Mouse (Mus musculus) retina, postnatal 1 day (tissue): ENCODE measurements around the gene Gm18596.
"Not testable (repeated sequence)": the region's sequence is repeated elsewhere in the genome, so short reads cannot be mapped to it uniquely, and the experiment has no call there.

ENCODE experiments used
- DNase-seq: peaks from one replicate; pipeline ENCODE4 v3.0.0-alpha.2; 2012

Gm18596 gene

DNA sequence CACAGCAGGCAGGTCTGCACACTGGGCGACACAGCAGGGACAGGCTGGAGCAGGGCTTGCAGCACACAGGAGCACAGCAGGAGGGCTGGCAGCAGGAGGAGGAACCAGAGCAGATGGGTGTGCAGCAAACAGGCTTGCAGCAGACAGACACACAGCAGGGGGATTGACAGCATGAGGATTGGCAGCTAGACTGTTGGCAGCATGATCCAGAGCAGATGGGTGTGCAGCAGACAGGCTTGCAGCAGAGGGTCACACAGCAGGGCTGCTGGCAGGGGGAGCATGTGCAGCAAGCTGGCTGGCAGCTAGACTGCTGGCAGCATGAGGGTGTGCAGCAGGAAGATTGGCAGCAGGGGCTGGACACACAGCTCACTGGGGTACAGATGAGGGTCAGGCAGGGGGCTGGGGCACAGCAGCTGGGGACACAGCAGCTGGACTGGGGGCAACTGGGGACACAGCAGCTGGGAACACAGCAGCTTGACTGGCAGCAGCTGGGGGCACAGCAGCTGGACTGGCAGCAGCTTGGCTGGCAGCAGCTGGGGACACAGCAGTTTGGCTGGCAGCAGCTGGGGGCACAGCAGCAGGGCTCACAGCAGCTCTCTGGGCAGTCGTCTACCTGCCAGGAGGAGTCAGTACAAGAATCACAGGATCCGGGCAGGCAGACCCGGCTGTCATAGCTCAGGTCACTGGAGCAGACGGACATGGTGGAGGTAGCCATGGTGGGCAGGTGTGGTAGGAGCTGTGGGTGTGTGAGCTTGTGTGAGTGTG lies at the start of gene Gm18596:
TSS of gene Gm18596 (minus strand) at position 715 of the 765 bp plus-strand sequence.
- DNase-seq, result peak; percentile 46

DNA sequence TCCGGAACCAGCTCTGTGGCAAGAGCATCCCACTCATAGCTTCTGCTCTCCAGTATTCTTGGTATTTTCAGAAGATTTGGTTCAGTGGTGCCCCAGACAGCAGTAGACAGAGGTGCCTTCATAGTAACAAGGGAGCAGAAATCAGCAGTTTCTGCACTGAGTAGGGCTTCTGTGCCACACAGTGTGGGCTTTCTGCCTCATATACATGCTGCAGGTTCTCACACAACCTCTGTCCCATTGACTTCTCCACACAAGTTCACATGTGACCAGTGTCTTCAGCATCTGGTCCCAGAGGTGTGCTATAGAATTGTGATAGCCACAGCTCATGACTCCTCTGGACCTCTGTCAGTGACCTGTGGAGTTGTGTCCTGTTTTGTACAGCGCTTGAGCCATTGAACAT lies 46.2 kb upstream of the Gm18596 start:
- no peak for DNase-seq

DNA sequence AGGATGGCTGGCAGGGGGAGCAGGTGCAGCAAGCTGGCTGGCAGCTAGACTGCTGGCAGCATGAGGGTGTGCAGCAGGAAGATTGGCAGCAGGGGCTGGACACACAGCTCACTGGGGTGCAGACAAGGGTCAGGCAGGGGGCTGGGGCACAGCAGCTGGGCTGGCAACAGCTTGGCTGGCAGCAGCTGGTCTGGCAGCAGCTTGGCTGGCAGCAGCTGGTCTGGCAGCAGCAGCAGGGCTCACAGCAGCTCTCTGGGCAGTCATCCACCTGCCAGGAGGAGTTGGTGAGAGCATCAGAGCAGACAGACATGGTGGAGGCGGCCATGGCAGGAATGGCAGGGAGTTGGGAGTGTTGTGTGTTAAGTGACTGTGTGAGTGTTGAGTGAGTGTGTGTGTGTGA lies 45.4 kb upstream of the Gm18596 start, which contains the start of gene Gm7137:
TSS of gene Gm7137 (minus strand) at position 325 of the 400 bp plus-strand sequence.
- not testable (repeated sequence) for DNase-seq

DNA sequence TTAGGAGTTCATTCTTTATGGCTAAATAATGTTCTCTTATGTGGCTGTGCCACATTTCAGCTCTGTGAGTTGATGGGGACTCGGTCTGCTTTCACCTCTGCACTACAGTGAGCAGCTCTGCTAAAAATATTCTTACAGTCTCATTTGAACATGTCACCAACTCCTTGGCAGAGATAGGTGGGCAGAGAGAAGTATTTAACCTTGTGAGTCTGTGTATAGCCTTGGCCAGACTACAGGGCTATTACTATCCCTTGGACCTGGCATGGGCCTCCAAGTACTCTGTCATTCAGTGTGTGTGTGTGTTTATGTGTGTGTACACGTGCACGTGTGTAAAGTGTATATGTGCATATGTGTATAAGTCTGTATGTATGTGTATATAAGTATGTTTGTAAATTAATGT lies 41.0 kb upstream of the Gm18596 start:
- not testable (repeated sequence) for DNase-seq

DNA sequence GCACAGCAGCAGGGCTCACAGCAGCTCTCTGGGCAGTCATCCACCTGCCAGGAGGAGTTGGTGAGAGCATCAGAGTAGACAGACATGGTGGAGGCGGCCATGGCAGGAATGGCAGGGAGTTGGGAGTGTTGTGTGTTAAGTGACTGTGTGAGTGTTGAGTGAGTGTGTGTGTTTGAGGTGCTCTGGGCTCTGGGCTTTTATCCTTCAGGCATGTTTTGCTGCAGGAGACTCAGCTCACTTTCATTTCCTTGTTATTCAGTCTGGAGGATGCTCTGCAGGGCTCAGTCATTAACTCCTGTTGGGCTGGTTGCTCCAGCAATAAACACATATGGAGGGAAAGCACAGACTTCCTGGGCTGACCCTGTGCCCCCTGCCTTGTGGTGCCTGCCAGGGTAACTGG lies 40.0 kb upstream of the Gm18596 start, which contains the start of gene Gm3250:
TSS of gene Gm3250 (minus strand) at position 101 of the 400 bp plus-strand sequence.
- not testable (repeated sequence) for DNase-seq

DNA sequence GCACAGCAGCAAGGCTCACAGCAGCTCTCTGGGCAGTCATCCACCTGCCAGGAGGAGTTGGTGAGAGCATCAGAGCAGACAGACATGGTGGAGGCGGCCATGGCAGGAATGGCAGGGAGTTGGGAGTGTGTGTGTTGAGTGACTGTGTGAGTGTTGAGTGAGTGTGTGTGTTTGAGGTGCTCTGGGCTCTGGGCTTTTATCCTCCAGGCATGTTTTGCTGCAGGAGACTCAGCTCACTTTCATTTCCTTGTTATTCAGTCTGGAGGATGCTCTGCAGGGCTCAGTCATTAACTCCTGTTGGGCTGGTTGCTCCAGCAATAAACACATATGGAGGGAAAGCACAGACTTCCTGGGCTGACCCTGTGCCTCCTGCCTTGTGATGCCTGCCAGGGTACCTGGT lies 34.4 kb upstream of the Gm18596 start, which contains the start of gene Gm7138:
TSS of gene Gm7138 (minus strand) at position 101 of the 400 bp plus-strand sequence.
- DNase-seq, result not testable (repeated sequence)

DNA sequence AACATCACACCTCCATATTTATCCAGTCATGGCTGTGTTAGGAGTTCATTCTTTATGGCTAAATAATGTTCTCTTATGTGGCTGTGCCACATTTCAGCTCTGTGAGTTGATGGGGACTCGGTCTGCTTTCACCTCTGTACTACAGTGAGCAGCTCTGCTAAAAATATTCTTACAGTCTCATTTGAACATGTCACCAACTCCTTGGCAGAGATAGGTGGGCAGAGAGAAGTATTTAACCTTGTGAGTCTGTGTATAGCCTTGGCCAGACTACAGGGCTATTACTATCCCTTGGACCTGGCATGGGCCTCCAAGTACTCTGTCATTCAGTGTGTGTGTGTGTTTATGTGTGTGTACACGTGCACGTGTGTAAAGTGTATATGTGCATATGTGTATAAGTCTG lies 29.7 kb upstream of the Gm18596 start:
- DNase-seq, result not testable (repeated sequence)

DNA sequence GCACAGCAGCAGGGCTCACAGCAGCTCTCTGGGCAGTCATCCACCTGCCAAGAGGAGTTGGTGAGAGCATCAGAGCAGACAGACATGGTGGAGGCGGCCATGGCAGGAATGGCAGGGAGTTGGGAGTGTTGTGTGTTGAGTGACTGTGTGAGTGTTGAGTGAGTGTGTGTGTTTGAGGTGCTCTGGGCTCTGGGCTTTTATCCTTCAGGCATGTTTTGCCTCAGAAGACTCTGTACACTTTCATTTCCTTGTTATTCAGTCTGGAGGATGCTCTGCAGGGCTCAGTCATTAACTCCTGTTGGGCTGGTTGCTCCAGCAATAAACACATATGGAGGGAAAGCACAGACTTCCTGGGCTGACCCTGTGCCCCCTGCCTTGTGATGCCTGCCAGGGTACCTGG lies 28.8 kb upstream of the Gm18596 start, which contains the start of gene Gm3238:
TSS of gene Gm3238 (minus strand) at position 101 of the 400 bp plus-strand sequence.
- not testable (repeated sequence) for DNase-seq

DNA sequence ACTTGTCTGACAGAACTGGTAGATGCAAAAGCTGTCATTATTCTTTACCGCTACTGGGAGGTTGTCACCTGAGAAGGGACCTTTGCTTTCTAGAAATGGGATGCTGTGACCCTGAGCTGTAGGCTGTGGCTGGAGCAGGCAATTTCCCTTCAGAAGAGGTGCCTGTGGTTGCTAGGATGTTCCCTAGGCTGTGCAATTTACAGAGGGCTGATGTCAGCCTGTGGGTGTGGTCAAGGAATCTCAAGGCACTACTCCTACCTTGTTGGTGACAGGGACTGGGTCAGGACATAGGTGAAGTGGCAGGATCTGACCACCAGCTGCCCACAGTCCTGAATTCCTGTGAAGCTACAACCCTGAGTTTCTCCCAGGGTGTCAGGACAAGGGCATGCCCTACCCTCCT lies 27.3 kb upstream of the Gm18596 start:
- no peak for DNase-seq

DNA sequence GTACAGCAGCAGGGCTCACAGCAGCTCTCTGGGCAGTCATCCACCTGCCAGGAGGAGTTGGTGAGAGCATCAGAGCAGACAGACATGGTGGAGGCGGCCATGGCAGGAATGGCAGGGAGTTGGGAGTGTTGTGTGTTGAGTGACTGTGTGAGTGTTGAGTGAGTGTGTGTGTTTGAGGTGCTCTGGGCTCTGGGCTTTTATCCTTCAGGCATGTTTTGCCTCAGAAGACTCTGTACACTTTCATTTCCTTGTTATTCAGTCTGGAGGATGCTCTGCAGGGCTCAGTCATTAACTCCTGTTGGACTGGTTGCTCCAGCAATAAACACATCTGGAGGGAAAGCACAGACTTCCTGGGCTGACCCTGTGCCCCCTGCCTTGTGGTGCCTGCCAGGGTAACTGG lies 17.1 kb upstream of the Gm18596 start, which contains the start of gene Gm3233:
TSS of gene Gm3233 (minus strand) at position 101 of the 400 bp plus-strand sequence.
- DNase-seq, result not testable (repeated sequence)

DNA sequence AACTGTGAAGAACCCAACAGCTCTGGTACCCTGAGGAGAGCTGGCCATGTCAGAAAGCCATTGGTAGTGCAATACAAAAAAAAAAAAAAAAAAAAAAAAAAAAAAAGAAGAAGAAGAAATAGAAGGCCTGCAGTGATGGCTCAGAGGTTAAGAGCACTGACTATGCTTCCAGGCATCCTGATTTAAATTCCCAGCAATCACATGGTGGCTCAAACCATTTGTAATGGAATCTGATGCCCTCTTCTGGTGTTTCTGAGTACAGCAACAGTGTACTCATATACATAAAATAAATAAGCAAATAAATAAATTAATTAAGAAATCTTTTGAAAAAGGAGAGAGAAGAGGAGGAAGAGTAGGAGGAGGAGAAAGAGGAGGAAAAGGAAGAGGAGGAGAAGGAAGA lies 11.0 kb upstream of the Gm18596 start:
- DNase-seq, result no peak

DNA sequence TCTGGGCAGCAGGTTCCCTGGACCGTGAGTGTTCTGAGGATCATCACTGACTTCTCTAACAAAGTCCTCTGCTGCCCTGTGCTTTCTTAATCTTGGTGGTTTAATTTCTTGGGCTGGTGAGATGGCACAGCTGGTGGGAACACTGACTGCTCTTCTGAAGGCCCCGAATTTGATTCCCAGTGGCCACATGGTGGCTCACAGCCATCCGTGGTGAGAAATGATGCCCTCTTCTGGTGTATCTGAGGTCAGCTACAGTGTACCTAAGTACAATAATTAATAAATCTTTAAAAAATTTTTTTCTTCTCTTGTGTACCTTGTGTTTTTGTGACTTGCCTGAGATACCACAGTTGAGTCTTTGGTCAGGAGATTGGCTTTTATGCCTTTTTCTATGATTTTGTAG lies 9.9 kb upstream of the Gm18596 start:
- not testable (repeated sequence) for DNase-seq

DNA sequence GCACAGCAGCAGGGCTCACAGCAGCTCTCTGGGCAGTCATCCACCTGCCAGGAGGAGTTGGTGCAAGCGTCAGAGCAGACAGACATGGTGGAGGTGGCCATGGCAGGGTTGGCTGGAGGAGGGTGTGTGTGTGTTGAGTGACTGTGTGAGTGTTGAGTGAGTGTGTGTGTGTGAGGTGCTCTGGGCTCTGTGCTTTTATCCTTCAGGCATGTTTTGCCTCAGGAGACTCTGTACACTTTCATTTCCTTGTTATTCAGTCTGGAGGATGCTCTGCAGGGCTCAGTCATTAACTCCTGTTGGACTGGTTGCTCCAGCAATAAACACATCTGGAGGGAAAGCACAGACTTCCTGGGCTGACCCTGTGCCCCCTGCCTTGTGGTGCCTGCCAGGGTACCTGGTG lies 8.8 kb upstream of the Gm18596 start, which contains the start of gene Gm9736:
TSS of gene Gm9736 (minus strand) at position 101 of the 400 bp plus-strand sequence.
- not testable (repeated sequence) for DNase-seq

DNA sequence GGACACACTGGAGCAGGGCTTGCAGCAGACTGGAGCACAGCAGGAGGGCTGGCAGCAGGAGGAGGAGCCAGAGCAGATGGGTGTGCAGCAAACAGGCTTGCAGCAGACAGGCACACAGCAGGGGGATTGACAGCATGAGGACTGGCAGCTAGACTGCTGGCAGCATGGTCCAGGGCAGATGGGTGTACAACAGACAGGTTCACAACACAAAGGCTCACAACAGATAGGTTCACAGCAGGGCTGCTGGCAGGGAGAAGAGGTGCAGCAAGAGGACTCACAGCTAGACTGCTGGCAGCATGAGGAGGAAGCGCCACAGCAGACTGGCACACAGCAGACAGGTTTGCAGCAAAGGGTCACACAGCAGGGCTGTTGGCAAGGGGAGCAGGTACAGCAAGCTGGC lies 8.2 kb upstream of the Gm18596 start:
- peak; percentile 29 for DNase-seq

DNA sequence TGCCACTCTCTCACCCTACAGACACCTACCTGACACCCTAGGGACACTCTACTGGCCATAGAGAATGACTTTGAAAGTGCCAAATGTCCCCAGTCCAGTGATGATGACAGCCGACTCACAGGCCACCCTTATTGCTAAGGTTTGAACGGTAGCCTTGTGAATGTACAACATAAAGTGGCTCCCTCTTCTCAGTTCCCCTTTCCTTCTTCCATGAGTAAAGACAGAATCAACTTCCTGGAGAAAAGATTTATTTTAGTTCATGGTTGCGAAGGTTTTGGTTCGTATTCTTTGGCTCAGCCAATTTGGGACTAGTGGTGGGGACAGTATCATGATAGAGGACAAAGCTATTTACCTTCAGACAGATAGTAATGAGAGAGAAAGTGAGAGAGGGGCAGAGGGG lies 3.5 kb downstream of the Gm18596 start:
- DNase-seq, result no peak

DNA sequence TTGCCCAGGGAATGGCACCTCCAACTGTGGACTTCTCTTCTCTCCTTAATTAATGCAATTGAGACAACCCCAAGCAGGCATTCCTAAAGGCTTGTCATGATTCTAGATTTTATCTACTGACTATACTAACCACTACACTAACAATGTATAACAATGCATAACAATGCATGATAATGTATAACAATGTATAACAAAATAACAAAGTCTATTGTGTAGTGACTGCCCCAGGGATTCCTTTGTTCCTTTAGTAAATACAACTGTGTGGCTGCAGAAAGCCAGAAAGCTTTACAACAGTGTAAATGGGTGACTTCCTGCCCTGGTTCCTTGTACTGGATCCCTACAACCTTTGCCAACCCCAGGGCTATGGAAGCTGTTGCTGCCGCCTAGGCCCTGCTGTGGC lies 6.5 kb downstream of the Gm18596 start:
- DNase-seq, result no peak

DNA sequence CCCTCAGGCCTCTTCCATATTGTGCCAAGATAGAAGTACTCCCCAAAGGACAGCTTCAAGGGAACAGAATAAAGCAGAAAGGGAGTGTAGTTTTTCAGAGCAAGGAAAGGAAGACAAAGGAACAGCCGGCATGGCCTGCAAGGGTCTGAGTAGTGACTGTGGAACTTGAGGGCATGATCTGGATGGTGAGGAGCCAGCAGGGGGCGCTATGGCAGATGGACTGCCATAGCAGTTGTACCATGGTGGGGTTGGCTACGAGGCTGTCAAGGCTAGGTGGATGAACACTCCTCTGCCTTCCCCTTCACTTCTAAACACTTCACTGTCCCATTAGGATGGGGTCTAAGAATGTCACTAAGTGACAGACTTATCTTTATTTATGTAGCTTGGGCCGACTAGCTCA lies 13.2 kb downstream of the Gm18596 start:
- peak; percentile 20 for DNase-seq

DNA sequence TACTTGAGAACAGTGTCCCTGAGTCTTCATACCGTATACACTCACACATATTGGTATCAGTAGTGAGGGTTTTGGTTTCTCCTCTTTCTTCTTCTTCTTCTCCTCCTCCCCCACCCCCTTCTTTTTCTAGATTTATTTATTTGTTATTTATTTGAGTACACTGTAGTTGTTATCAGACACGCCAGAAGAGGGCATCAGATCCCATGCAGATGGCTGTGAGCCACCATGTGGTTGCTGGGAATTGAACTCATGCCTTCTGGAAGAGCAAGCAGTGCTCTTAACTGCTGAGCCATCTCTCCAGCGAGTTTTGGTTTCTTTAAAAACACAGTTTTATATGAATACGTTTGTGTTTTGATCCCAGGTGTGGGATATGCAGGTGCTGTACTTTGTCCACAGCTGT lies 14.2 kb downstream of the Gm18596 start:
- DNase-seq, result no peak

DNA sequence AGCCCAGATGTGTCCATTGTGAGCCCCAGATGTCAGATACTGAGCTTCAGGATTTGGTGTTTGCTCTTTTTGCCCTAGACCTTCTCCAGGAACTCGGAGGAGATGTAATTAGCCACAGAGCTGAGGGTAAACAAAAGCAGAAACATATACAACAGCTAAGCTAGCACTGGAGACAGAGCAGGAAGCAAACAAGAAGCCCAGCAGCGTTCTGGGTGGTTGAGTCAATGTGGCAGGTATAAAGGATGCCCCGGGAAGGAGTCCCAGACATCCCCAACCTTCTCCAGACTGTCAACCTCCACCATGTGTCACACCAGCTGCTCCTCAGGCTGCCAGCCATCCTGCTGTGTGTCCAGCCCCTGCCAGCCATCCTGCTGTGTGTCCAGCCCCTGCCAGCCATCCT lies 16.3 kb downstream of the Gm18596 start, which contains the start of gene Gm10100:
TSS of gene Gm10100 (plus strand) at position 301 of the 400 bp plus-strand sequence.
- no peak for DNase-seq

DNA sequence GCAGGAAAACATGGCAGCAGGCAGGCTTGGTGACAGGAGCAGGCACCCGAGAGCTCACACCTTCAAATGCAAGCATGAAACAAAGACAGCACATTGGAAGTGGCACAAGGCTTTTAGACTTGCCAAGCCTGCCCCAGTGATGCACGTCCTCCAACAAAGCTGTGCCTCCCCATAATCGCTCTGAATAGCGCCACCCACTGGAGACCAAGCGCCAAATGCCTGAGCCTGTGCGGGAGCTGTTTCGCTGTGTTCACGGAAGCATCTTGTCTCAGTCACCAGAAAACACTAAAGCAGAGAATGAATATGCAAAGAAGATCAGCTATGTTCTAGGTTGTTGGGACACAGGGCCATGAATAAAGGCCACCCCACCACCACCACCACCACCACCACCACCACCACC lies 17.6 kb downstream of the Gm18596 start:
- peak; percentile 15 for DNase-seq

DNA sequence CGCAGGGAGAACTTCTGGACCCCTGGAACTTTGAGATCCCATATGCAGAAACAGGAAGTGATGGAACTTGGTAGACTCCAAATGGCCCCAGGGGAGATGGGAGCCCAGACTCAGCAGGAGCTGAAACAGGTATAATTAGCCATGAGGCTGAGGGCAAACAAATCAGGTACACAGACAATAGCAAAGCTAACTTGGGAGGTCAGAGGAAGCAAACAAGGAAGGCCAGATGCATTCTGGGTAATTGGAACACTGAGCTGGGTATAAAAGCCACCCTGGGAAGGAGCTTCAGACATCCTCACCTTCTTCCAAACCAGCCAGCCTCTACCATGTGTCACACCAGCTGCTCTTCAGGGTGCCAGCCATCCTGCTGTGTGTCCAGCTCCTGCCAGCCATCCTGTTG lies 22.1 kb downstream of the Gm18596 start, which contains the start of gene Krtap12-1:
TSS of gene Krtap12-1 (plus strand) at position 301 of the 400 bp plus-strand sequence.
- DNase-seq, result not testable (repeated sequence)

DNA sequence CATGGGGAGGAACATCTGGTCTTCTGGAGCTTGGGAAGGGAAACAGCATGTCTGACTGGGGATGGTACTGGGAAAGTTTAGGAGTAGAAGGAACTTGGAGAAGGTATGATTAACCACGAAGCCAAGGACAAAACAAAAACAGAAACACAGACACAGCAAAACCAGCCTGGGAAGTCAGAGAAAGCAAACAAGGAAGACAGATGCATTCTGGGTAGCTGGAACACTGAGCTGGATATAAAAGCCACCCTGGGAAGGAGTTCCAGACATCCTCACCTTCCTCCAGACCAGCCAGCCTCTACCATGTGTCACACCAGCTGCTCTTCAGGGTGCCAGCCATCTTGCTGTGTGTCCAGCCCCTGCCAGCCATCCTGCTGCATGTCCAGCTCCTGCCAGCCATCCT lies 26.9 kb downstream of the Gm18596 start, which contains the start of gene Gm10142:
TSS of gene Gm10142 (plus strand) at position 301 of the 400 bp plus-strand sequence.
- DNase-seq, result no peak

DNA sequence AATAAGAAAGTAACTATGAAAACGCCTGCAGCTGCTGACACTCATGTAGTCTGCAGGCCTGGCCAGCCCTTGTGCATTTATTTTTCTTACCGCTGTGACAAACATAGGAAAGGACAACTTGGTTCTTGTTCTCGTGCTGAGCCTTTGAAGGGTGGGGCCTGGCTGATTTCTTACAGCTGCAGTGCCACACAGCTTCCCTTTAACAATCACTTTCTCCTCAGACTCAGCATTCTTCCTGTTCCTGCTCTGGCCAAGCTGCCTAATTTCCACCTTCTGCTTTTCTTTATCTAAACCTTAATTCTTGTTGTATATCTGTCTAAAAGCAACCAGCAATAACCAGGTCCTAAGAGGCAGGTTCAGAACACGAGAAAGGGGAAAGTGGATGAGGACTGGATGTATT lies 28.7 kb downstream of the Gm18596 start:
- peak; percentile 26 for DNase-seq

DNA sequence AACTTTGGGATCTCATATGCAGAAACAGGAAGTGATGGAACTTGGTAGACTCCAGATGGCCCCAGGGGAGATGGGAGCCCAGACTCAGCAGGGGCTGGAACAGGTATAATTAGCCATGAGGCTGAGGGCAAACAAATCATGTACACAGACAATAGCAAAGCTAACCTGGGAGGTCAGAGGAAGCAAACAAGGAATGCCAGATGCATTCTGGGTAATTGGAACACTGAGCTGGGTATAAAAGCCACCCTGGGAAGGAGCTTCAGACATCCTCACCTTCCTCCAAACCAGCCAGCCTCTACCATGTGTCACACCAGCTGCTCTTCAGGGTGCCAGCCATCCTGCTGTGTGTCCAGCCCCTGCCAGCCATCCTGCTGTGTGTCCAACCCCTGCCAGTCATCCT lies 31.3 kb downstream of the Gm18596 start, which contains the start of gene Gm10024:
TSS of gene Gm10024 (plus strand) at position 301 of the 400 bp plus-strand sequence.
- not testable (repeated sequence) for DNase-seq
